Mouse (Mus musculus) embryonic facial prominence, embryonic 13.5 days (tissue): Measurements from ENCODE around the gene Bcam. TPM values are rescaled to one million over a fixed set of nuclear protein-coding genes. Genes with fewer than 3 reads are reported as not detected.
"Not testable (repeated sequence)": the region's sequence is repeated elsewhere in the genome, so short reads cannot be mapped to it uniquely, and the experiment has no call there.

Experiments
- ATAC-seq: fragments of 200-750 bp; cut with Nextera tagmentation; 2 replicates; pipeline ENCODE4 v1.8.0; 2017; ENCODE audit warnings: low read depth; ENCODE audit not compliant: insufficient number of reproducible peaks, insufficient read depth, low FRiP score, low TSS enrichment
- H3K27ac ChIP-seq: fragments of 300-500 bp; sonication (generic); 2 replicates; pipeline ENCODE4 v1.5.1; 2015; ENCODE audit warnings: moderate library complexity, mild to moderate bottlenecking, inconsistent platforms
- H3K27me3 ChIP-seq: fragments of 300-500 bp; sonication (generic); 2 replicates; pipeline ENCODE4 v1.6.1; 2015; ENCODE audit warnings: mild to moderate bottlenecking, inconsistent platforms
- H3K36me3 ChIP-seq: fragments of 300-500 bp; sonication (generic); 2 replicates; pipeline ENCODE4 v1.6.1; 2015; ENCODE audit warnings: mild to moderate bottlenecking, inconsistent platforms
- H3K4me1 ChIP-seq: fragments of 300-500 bp; sonication (generic); 2 replicates; pipeline ENCODE4 v1.6.1; 2015; ENCODE audit warnings: inconsistent platforms
- H3K4me2 ChIP-seq: fragments of 300-500 bp; sonication (generic); 2 replicates; pipeline ENCODE4 v1.6.1; 2015; ENCODE audit warnings: moderate library complexity, mild to moderate bottlenecking, inconsistent platforms
- H3K4me3 ChIP-seq: fragments of 300-500 bp; sonication (generic); 2 replicates; pipeline ENCODE4 v1.5.1; 2015; ENCODE audit warnings: mild to moderate bottlenecking, inconsistent platforms
- H3K9ac ChIP-seq: fragments of 300-500 bp; sonication (generic); 2 replicates; pipeline ENCODE4 v1.6.1; 2015; ENCODE audit warnings: mild to moderate bottlenecking, inconsistent platforms
- H3K9me3 ChIP-seq: fragments of 300-500 bp; sonication (generic); 2 replicates; pipeline ENCODE4 v1.6.1; 2016; ENCODE audit warnings: inconsistent platforms
- WGBS: fragments of 180-500 bp; shearing (Covaris S2); methylation state at CpG from one replicate; pipeline ENCODE4 v1.1.7; 2015; ENCODE audit warnings: mixed read lengths; 5-methylcytosine and 5-hydroxymethylcytosine counted together
- polyA plus RNA-seq: library from polyadenylated mRNA; unstranded; fragments of >200 nt; fragmentation: Nextera tagmentation; extraction: Ambion mirVana; gene quantifications from 2 replicates; pipeline ENCODE4 v1.2.1, GENCODE M21; 2015

Bcam gene
- polyA plus RNA-seq, 1 experiment from 2014 or later: 116 TPM

GRCm38 (mm10) chr7:19806356-19806969 is 35.6 kb upstream of the Bcam start:
- 83% methylated on average over 8 of the region's 8 CpGs for WGBS
- Histone ChIP-seq H3K9me3 (no peaks in the 10 kb centered on the region), H3K4me2 (no peak overlapping the region), H3K9ac (no peak overlapping the region), H3K27ac (no peak overlapping the region), H3K4me3 (no peak overlapping the region), H3K4me1 (peaks cover 17% of the 10 kb centered on the region), H3K36me3 (no peaks in the 10 kb centered on the region), H3K27me3 (peaks cover 35% of the 10 kb centered on the region)
- ATAC-seq: no peak

GRCm38 (mm10) chr7:19802995-19803394 is 32.2 kb upstream of the Bcam start:
- Histone ChIP-seq H3K9me3 (no peaks in the 10 kb centered on the region), H3K4me1 (no peaks in the 10 kb centered on the region), H3K4me3 (no peak overlapping the region), H3K36me3 (no peaks in the 10 kb centered on the region), H3K9ac (no peak overlapping the region), H3K27me3 (no peaks in the 10 kb centered on the region), H3K4me2 (no peak overlapping the region), H3K27ac (no peak overlapping the region)
- 25% methylated on average over 6 of the region's 7 CpGs for WGBS
- no peak for ATAC-seq

- peaks cover 3% of the 10 kb centered on the region for H3K4me1 ChIP-seq
- no peak for ATAC-seq
- H3K9me3 ChIP-seq: no peaks in the 10 kb centered on the region
- WGBS: 19% methylated on average over 2 of the region's 2 CpGs
- H3K4me3 ChIP-seq: no peak overlapping the region
- H3K9ac ChIP-seq: no peak overlapping the region
- H3K36me3 ChIP-seq: no peaks in the 10 kb centered on the region
- H3K4me2 ChIP-seq: no peak overlapping the region
- H3K27ac ChIP-seq: no peak overlapping the region
- peaks cover 19% of the 10 kb centered on the region for H3K27me3 ChIP-seq
These were observed 29.9 kb upstream of the Bcam start for GRCm38 (mm10) chr7:19800764-19801163.

GRCm38 (mm10) chr7:19796697-19797588 is 26.1 kb upstream of the Bcam start, which contains the start of gene Cblc:
Cblc (minus strand) TSS chr7:19796809.
- ATAC-seq: peak; percentile 70
- peak within 1 kb of the TSS; percentile 60 for H3K9ac ChIP-seq
- peak within 1 kb of the TSS; percentile 39 for H3K4me3 ChIP-seq
- no peaks in the 10 kb centered on the region for H3K9me3 ChIP-seq
- peaks cover 34% of the 10 kb centered on the region for H3K27me3 ChIP-seq
- H3K4me2 ChIP-seq: peak within 1 kb of the TSS; percentile 52
- peaks cover 3% of the 10 kb centered on the region for H3K4me1 ChIP-seq
- peak within 1 kb of the TSS; percentile 44; the same call in 1 of the 2 replicates for H3K27ac ChIP-seq
- H3K36me3 ChIP-seq: no peaks in the 10 kb centered on the region
- WGBS: 1% methylated on average over 32 of the region's 32 CpGs

- H3K4me2 ChIP-seq: peak overlapping the region; percentile 52
- H3K9ac ChIP-seq: peak overlapping the region; percentile 60
- H3K27me3 ChIP-seq: peaks cover 34% of the 10 kb centered on the region
- H3K9me3 ChIP-seq: no peaks in the 10 kb centered on the region
- H3K27ac ChIP-seq: peak overlapping the region; percentile 44; the same call in 1 of the 2 replicates
- no peaks in the 10 kb centered on the region for H3K36me3 ChIP-seq
- 7% methylated on average over 18 of the region's 18 CpGs for WGBS
- peaks cover 3% of the 10 kb centered on the region for H3K4me1 ChIP-seq
- peak overlapping the region; percentile 39 for H3K4me3 ChIP-seq
- no peak for ATAC-seq
These were observed 25.4 kb upstream of the Bcam start for GRCm38 (mm10) chr7:19796254-19796653.

- Histone ChIP-seq H3K9me3 (no peaks in the 10 kb centered on the region), H3K27me3 (peaks cover 38% of the 10 kb centered on the region), H3K27ac (no peak overlapping the region), H3K9ac (no peak overlapping the region), H3K4me1 (peaks cover 3% of the 10 kb centered on the region), H3K4me3 (no peak overlapping the region), H3K4me2 (no peak overlapping the region), H3K36me3 (no peaks in the 10 kb centered on the region)
- no peak for ATAC-seq
- 61% methylated on average over 2 of the region's 2 CpGs for WGBS
These were observed 24.4 kb upstream of the Bcam start for GRCm38 (mm10) chr7:19795236-19795635.

GRCm38 (mm10) chr7:19792701-19793630 is 22.1 kb upstream of the Bcam start:
- no peak for ATAC-seq
- Histone ChIP-seq H3K4me2 (no peak overlapping the region), H3K27me3 (peaks cover 38% of the 10 kb centered on the region), H3K9ac (no peak overlapping the region), H3K4me3 (no peak overlapping the region), H3K4me1 (peaks cover 8% of the 10 kb centered on the region), H3K27ac (no peak overlapping the region), H3K36me3 (no peaks in the 10 kb centered on the region), H3K9me3 (no peaks in the 10 kb centered on the region)
- 85% methylated on average over 19 of the region's 19 CpGs for WGBS

GRCm38 (mm10) chr7:19791504-19791903 is 20.7 kb upstream of the Bcam start:
- not testable (repeated sequence) for H3K36me3 ChIP-seq, H3K27ac ChIP-seq, H3K4me3 ChIP-seq, ATAC-seq, H3K9ac ChIP-seq, H3K9me3 ChIP-seq, H3K4me2 ChIP-seq, H3K4me1 ChIP-seq
- WGBS: 86% methylated on average over 2 of the region's 2 CpGs
- H3K27me3 ChIP-seq: peaks cover 26% of the 10 kb centered on the region

GRCm38 (mm10) chr7:19789904-19790347 is 19.1 kb upstream of the Bcam start:
- Histone ChIP-seq H3K9me3 (no peaks in the 10 kb centered on the region), H3K4me1 (peaks cover 8% of the 10 kb centered on the region), H3K27ac (no peak overlapping the region), H3K4me3 (peak overlapping the region; percentile 31), H3K4me2 (peak overlapping the region; percentile 61), H3K36me3 (no peaks in the 10 kb centered on the region), H3K27me3 (peaks cover 11% of the 10 kb centered on the region), H3K9ac (0 out of 2 replicates have a peak overlapping the region, but pooled peaks have one; percentile 54)
- WGBS: under 1% methylated on average over 19 of the region's 19 CpGs
- no peak for ATAC-seq

GRCm38 (mm10) chr7:19785874-19786458 is 15.2 kb upstream of the Bcam start:
- 37% methylated on average over 12 of the region's 12 CpGs for WGBS
- peaks cover 8% of the 10 kb centered on the region for H3K4me1 ChIP-seq
- 0 out of 2 replicates have a peak, but pooled peaks cover 3% of the 10 kb centered on the region for H3K27me3 ChIP-seq
- ATAC-seq: no peak
- no peaks in the 10 kb centered on the region for H3K36me3 ChIP-seq
- peak overlapping the region; percentile 48; the same call in 1 of the 2 replicates for H3K27ac ChIP-seq
- H3K9ac ChIP-seq: no peak overlapping the region
- H3K4me3 ChIP-seq: no peak overlapping the region
- no peak overlapping the region for H3K4me2 ChIP-seq
- H3K9me3 ChIP-seq: no peaks in the 10 kb centered on the region
